Mouse (Mus musculus): ENCODE results near the gene Abtb2. TPM values are rescaled to one million over a fixed set of nuclear protein-coding genes. Genes with fewer than 3 reads are reported as not detected.

Gene Abtb2
- total RNA-seq, 2 experiments from 2014 or later, result 1.7 to 2.0 TPM

DNA sequence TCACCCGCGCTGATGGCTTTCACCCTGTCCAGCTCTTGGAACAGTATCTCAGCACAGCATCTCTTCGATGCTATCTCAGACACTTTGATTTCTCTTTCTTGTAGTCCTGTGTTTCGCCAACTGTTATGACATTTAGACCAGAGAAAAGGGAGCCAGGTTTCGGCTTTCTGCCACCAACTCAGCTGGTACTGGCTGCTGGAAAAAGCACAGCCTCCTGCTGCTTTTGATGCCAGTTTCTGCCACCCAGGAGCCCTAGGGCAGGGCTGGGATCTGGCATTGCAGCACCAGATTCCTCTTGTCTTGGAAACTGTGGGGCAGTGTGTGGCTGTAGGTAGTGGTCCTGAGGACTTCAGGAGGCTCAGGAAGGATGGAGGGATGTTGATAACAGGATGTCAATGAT, 115.0 kb downstream of the Abtb2 start:
- no peak for ATAC-seq (replicated peaks; ENCODE audit: low FRiP score, poor library complexity, severe bottlenecking)

DNA sequence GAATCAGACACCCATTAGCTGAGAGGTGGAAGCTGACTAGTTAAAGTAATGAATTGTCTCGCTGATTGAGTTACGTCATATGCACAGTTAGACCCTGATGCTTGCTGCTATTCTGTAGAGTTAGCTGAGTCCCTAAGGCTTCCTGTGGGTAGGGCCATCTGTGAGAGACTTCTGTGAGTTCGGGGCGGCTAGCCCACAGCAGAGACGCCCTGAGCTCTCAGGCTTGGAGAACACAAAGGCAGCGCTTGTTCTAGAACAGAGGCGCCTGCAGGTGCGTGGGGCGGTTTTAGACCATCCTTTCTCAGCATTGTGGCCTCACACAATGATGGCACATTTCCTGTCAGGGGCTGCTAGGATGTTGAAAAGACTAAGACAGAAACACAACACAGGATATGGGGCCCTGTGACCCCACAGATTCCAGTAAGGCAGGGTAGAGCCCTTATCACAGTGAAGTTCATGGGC, 116.2 kb downstream of the Abtb2 start:
- ATAC-seq (replicated peaks; ENCODE audit: low FRiP score, poor library complexity, severe bottlenecking), result no peak

DNA sequence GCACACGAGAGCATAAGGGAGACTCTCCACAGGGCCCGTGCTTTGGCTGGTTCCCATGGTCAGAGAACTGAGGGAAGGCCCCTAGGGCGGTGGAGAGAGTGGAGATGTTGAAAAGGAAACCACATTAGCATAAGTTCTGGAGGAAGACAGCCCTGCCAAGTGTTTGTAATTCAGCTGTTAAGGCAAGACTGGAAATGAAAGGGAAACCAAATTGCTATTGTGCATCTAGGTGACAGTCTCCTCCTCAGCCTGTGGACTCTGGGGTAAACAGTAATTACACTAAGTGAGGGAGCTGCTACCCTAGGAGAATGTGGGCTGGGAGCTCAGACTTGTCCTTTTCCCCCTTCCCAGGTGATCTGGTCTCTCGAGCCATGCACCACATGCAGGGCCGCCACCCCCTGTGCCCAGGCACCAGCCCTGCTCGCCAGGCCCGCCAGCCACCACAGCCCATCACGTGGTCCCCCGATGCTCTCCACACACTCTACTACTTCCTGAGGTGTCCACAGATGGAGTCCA, 116.9 kb downstream of the Abtb2 start:
- no peak for ATAC-seq (replicated peaks; ENCODE audit: low FRiP score, poor library complexity, severe bottlenecking)

DNA sequence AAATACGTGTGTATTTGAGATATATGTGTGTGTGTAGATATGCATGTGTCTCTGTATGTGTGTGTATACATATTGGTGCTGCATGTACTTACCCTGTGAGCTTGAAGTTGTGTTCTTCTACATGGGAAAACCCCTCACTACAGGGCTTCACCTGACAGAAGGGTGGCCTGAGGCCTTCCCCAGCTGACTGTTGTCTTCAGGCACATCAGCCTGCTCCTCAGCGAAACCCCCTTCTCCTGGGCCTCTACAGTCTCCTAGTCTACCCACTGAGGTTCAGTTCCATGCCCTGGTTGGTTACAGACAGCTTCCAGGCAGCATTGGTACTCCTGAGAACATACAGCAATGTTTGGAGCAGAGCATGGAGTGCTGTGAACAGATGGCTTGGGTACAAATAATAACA, 118.3 kb downstream of the Abtb2 start:
- no peak for ATAC-seq (replicated peaks; ENCODE audit: low FRiP score, poor library complexity, severe bottlenecking)

DNA sequence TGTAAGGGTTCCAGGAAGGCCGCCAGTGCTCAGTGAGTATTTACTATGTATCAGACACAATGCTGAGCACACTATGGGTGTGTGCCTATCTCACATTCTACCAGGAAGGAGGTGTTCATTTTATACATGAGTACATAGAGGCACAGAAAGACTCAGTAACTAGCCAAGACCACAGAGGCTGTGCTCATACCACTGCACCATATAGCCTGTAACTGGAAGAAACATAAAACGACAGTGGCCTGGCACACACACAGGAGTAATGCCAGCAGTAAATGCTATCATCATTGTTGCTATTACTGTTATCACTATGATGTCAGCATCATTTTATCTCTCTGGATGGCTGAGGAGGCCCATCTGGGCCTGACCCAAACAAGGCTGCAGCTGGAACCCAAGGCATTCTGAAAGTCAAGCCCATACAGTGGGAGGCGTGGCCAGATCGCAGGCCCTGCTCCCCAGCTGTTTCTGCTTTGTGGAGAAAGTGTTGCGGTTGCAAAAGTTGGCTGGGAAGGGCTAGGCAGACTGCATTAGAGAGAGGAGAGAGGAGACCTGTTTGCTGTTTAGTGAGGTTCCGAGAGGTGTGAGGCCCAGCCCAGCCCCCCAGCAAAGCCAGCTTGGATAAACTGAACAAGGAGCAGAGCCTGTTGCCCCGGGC, 118.9 kb downstream of the Abtb2 start:
- ATAC-seq (replicated peaks; ENCODE audit: low FRiP score, poor library complexity, severe bottlenecking), result no peak

DNA sequence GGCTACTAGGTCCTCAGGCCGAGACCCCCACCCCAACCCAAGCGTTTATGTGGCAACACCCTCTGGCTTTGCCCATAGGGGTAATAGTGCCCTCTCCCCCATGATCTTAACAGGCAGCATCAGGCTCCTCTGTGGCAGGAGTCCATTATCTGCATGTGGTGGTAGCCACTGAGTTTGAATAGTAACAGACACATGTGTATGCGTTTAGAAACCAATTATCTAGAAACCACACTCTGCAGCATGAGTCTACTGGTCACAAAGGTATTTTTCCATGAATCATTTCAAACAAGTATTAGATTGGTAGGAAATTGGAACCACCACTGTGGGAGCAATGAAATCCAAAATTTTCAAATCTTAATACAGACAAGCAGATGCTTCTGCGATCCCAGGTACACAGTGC, 119.5 kb downstream of the Abtb2 start:
- ATAC-seq (replicated peaks; ENCODE audit: low FRiP score, poor library complexity, severe bottlenecking), result no peak

DNA sequence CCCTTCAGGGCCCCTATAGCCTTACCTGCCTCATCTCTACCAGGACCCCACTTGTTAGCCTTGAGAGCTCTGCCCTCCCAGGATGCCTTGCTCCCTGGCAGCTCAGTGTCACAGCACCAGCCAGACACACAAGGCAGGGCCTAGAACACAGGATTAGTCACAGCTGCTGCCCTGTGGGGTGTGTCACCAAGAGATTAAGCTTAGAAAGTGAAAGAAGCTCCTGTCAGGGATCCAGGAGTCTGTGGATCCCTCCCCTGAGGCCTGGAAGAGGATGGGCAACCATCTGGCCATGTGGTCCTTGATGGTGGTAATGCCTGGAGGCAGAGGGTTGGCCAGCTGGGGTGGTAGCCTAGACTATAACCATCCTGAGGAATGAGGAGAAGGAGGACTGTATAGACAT, 121.0 kb downstream of the Abtb2 start:
- peak; percentile 11; the same call in 1 of the 2 replicates for ATAC-seq (replicated peaks; ENCODE audit: low FRiP score, poor library complexity, severe bottlenecking)

DNA sequence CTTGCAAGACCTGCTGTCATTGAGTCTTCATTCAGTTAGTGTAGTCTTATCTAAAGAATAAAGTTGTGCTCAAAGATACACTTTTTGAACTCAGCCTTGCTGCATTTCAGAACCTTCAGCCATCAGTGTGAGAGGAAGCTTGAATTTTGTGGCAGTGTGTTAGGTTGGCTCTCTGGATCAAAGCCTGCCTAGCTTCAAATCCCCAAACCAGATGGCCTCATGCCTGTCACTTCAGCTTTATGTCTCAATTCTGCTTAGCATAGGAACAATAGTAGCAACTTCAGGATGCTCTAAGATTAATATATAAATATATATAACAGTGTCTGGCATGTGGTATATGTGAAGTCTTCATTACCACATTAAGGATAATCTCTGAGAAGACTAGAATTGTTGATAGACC, 121.8 kb downstream of the Abtb2 start:
- ATAC-seq (replicated peaks; ENCODE audit: low FRiP score, poor library complexity, severe bottlenecking), result no peak

DNA sequence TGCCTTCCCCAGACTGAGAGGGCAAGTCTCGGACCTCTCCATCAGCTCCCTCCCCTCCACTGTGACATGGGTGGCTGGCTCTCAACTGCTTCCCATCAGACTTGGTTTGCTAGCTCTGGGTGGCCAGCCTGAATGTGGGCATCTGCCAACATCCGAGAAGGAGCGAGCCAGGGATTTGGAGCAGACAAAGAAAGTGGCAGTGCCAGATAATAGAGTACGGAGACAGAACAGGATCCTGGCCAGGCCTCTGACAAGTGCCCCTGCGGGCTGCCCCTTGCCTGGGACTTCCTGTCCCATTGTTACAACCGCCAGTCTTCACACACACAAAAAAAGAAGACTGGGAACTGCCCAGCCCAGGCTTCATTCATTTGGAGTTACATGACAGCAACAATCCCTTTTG, 124.3 kb downstream of the Abtb2 start:
- no peak for ATAC-seq (replicated peaks; ENCODE audit: low FRiP score, poor library complexity, severe bottlenecking)

DNA sequence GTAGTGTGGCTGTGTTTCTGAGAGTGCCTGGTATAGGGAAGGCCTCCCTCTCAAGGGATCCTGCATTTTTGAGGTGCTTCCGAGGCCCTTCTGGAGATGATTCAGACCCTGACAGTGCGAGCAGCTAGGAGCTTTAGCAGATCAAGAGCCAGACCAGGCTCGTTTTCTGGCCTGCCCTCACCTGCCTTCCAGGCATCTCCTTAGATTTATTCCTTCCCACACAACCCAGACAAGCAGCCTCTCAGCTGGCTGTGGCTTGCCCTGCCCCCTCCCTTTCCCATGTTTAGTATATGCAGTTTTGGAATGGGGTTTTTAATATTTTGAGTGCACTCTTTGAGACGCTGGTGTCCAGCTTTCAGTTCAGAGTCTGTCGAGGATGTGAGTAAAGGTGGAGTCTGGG, 124.7 kb downstream of the Abtb2 start:
- no peak for ATAC-seq (replicated peaks; ENCODE audit: low FRiP score, poor library complexity, severe bottlenecking)

DNA sequence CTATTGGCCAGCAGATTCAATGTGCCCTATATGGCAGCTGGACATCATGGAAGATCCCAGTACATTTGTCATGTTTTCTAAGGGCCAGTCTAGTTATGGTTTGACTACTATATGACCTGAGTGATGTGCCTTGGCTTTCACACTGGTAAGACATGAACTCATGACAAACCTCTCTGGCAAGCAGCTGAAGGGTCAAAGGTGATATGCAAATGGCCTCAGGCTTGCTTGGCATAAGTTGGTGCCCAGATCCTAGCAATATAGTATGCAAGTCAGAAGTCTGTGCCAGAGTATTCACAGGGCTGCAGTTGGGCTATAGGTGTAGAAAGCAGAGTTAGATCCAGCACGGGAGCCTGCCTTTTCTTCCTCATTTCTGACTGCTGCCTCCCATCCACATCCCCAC, 125.2 kb downstream of the Abtb2 start:
- no peak for ATAC-seq (replicated peaks; ENCODE audit: low FRiP score, poor library complexity, severe bottlenecking)

DNA sequence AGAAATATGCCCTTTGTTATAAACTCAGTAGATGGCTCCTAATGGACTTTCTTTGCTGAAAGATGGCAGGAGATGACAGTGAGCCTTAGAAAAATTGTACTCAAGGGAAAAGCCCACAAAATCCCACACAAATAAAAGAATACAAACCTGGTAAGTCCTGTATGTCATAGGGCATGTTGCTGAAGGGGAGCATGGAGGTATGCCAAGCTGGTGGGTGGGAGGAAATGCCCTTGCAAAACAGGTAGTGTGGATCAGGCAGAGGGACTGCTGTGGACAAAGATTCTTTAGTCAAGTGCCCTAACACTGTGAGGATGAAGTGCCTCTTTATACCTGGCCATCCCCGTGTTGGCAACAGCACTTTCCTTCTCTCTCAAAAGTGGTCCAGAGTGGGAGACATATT, 126.7 kb downstream of the Abtb2 start:
- ATAC-seq (replicated peaks; ENCODE audit: low FRiP score, poor library complexity, severe bottlenecking), result no peak

DNA sequence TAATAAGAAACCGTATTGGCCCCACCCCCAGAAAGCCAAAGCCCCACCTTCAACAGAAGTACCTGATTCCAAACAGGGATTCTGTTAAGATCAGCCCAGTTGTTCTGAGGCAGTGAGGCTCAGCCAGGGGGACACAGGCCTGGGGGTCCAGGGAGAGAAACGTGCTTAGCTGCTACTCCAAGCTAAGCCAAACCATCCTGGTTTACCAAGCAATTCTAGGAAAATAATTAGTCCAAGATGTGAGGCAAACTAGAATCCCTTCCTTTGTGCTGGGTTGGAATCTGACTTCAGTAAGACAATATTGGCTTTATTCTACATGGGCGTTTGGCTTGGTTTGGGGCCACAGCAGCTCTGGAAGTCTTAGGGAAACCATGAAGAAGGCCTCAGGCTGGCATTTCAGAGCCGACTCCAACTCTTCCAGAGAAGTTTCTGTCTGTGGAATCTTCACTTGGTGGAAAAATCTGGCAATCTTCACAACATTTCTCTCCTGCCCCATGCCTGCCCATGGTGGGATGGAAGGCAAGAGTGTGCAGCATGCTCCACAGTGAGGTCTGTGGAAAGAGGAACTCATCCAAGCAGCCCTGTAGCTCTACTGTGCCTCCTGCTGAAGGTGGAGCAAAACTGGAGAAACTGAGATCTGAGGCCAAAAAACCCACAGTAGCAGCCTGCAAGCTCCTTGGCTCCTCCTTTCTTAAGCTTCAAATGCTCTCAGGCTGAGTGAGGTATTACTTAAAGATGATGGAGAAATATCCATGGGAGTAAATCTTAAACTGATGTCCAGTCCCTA, 128.9 kb downstream of the Abtb2 start:
- no peak for ATAC-seq (replicated peaks; ENCODE audit: low FRiP score, poor library complexity, severe bottlenecking)

DNA sequence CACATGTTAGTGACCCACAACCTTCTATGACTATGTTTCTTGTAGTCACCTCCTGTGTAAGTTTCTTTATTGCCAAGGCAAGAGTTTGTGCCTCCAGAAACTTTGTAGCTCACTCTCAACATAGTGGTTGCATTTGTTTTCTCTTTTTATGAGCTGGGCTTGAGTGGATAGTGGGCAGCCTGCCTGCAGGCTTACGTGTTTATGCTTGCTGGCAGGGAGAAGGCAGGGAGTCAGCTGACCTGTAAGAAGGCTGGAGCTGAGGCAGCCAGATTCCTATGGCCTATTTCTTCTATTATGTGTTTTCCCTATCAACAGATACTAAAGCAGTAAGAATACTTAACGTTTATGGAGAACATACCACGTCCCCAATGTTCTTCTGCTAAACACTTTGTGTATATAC, 130.1 kb downstream of the Abtb2 start:
- no peak for ATAC-seq (replicated peaks; ENCODE audit: low FRiP score, poor library complexity, severe bottlenecking)

DNA sequence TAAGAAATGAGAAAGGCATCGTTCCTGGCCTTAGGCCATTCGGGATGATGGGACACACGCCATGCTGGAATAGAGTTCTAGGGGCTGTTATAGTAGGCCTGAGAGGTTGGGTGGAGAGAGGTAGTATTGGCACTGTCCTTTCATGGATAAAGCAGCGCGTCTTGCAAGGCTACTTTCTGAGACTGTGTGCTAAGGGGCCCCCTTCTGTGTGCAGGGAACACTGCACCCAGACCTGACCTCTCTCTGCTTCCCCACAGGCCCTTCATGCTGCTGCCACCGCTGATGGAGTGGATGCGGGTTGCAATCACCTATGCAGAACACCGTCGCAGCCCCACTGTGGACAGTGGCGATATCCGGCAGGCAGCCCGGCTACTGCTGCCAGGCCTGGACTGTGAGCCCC, 134.4 kb downstream of the Abtb2 start:
- ATAC-seq (replicated peaks; ENCODE audit: low FRiP score, poor library complexity, severe bottlenecking), result no peak

DNA sequence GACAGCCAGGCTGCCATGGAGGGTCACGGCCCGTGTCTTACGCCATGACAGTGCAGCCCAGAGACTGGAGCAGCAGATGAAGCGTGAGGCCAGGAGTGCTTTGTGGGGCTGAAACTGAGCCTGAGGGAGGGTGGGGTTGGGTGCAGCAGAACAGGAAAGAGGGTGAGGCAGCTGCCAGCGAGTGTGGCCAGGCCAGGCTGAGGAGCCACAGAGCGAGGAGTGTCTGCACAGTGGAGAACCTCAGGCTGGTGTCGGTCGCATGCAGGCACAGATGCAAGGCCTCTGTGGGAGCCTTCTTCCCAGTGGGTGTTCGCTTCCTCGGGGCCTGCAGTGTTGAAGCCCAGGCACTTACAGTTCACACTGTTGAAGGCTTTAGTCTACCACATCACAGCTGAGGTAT, 137.2 kb downstream of the Abtb2 start:
- ATAC-seq (replicated peaks; ENCODE audit: low FRiP score, poor library complexity, severe bottlenecking), result no peak

DNA sequence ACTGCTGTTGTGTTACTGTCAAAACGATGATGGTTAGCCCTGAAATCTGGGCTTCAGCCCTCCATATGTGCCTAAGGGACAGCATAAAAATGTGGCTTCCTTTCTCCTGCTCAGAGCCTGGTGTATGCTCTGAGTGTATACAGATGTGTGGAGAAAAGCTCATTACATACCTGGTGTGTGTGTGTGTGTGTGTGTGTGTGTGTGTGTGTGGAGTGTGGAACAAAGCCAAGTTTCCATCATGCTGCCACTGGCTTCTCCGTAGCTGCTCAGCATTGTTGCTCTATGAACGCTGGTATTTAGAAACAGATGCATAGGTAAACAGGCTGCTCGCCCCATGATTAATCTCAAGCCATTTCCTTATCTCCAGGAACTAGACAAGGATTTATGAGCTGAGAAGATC, 137.8 kb downstream of the Abtb2 start:
- ATAC-seq (replicated peaks; ENCODE audit: low FRiP score, poor library complexity, severe bottlenecking), result no peak

DNA sequence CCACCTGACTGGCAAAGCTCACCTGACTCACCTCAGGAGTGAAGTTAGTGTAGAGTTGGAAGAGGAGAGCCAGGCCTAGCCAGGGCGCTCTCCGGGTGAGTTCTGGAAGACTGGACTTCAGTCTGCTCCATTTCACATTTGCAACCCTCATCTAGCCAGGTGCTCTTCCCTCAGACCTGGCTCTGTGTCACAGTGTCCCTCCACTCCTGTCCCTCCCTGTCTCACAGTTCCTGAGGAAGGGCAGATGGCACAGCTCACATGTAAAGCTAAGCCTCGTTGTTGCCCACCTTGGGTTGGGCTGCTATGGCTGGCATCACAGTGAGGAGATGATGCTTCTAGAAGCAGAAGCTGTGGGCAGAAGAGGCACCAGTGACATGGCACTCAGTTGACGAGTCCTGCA, 139.7 kb downstream of the Abtb2 start:
- no peak for ATAC-seq (replicated peaks; ENCODE audit: low FRiP score, poor library complexity, severe bottlenecking)

DNA sequence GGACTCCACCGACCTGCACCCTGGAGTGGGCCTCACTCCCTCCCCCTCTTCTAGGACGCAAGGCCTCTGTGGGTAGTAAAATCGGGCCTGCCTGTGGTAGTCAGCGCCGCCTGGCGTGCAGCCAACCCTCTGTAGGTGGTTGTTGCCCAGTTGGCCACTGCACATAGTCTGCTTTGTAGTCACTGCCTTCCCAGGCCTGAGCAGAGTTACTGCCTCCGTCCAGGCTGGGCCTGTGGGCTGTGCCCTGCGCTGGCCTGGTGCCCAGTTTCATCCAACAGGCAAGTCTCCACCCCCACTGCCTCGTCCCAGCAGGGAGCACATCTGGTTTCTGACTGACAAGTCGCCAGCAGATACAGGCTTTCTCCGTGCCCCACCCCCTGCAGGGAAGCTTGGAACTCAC, 140.1 kb downstream of the Abtb2 start:
- peak; percentile 75 for ATAC-seq (replicated peaks; ENCODE audit: low FRiP score, poor library complexity, severe bottlenecking)

DNA sequence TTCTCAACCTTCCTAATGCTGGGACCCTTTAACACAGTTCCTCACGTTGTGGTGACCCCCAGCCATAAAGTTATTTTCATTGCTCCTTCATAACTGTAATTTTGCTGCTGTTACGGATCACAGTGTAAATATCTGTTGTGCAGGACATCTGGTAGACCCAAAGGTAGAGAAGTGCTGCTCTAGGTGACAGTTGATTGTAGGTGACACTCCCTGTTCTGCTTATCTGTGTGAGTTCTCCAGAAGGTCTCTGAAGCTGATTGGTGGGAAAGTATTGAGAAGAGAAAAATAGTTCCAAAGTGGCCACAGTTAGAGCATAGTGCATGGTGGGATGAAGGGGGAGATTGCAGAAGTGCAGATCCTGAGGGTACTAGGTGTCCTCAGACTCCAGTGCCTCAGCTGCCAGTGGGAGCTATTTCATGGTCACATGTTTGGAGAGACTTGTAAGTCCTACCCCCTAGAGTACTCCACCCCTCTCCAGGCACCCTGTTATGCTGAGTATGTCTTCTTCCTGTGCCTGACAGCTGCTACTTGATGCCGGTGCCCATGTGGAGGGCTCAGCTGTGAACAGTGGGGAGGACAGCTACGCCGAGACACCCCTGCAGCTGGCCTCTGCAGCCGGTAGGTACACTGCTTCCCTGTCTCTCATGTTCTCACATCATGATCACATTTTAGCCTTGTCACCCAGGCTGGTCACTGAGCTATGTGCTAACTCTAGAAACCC, 141.1 kb downstream of the Abtb2 start:
- no peak for ATAC-seq (replicated peaks; ENCODE audit: low FRiP score, poor library complexity, severe bottlenecking)

DNA sequence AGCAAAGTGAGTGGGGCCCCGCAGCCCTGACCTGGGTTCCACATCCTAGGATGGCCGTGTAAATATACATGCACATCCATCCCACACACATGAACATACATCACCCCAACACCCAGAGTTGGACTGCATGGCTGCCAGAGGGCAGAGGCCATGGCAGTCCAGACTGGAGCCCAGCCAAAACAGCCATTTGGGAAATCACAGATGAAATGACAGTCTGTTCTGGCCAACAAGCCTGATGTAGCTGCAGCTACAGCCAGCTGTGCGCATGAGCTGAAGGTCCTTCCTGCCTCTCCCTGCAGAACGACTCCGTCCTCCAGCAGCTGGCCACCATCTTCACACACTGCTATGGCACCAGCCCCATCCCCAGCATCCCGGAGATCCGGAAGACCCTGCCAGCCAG, 144.7 kb downstream of the Abtb2 start:
- ATAC-seq (replicated peaks; ENCODE audit: low FRiP score, poor library complexity, severe bottlenecking), result no peak

Measured in erythroid progenitor cell, adult 5-6 weeks (primary cell).